Mouse (Mus musculus) adrenal gland, postnatal 10 days (tissue): Measurements from ENCODE around the gene Sypl. TPM values are rescaled to one million over a fixed set of nuclear protein-coding genes. Genes with fewer than 3 reads are reported as not detected.

ENCODE experiments used
- DNase-seq: peaks from one replicate; pipeline ENCODE4 v3.0.0; 2021; ENCODE audit warnings: mixed read lengths
- total RNA-seq, 2 experiments: library from RNA; stranded (reverse); gene quantifications; 2 replicates each; pipeline ENCODE4 v1.2.3; 2021

Gene Sypl
- total RNA-seq, 2 experiments from 2014 or later: 95.0 to 99.0 TPM

- DNase-seq: no peak
Measured at GRCm38 (mm10) chr12:33003339-33003965, 49.8 kb downstream of the Sypl start.

- DNase-seq: no peak
Measured at GRCm38 (mm10) chr12:33005858-33006257, 52.2 kb downstream of the Sypl start.

- no peak for DNase-seq
Measured at GRCm38 (mm10) chr12:33007176-33007575, 53.5 kb downstream of the Sypl start.

- no peak for DNase-seq
Measured at GRCm38 (mm10) chr12:33008305-33009110, 54.8 kb downstream of the Sypl start.

- no peak for DNase-seq
Measured at GRCm38 (mm10) chr12:33009206-33009966, 55.7 kb downstream of the Sypl start.

GRCm38 (mm10) chr12:33010026-33010425, 56.3 kb downstream of the Sypl start:
- peak; percentile 67 for DNase-seq

- DNase-seq: no peak
Measured at GRCm38 (mm10) chr12:33014050-33014796, 60.5 kb downstream of the Sypl start.

- DNase-seq: no peak
Measured at GRCm38 (mm10) chr12:33015103-33015502, 61.4 kb downstream of the Sypl start.

GRCm38 (mm10) chr12:33016824-33017705, 63.4 kb downstream of the Sypl start:
- DNase-seq: no peak

- no peak for DNase-seq
Measured at GRCm38 (mm10) chr12:33018601-33019000, 64.9 kb downstream of the Sypl start.

GRCm38 (mm10) chr12:33020011-33020410, 66.3 kb downstream of the Sypl start:
- peak; percentile 76 for DNase-seq

GRCm38 (mm10) chr12:33021140-33021539, 67.4 kb downstream of the Sypl start:
- no peak for DNase-seq

- no peak for DNase-seq
Measured at GRCm38 (mm10) chr12:33021751-33022150, 68.1 kb downstream of the Sypl start.

- no peak for DNase-seq
Measured at GRCm38 (mm10) chr12:33024524-33024923, 70.8 kb downstream of the Sypl start.

- peak; percentile 86 for DNase-seq
Measured at GRCm38 (mm10) chr12:33027093-33027492, 73.4 kb downstream of the Sypl start.

GRCm38 (mm10) chr12:33028109-33028691, 74.5 kb downstream of the Sypl start:
- DNase-seq: no peak

- DNase-seq: no peak
Measured at GRCm38 (mm10) chr12:33028708-33029107, 75.0 kb downstream of the Sypl start.
